ENCODE assay signal across 8 mouse cellular contexts in genomic region chr7:133011191-133011590, GRCm38 (mm10).
A peak's percentile ranks its signal among the peaks of the same experiment; 100 is the strongest.
DNase-seq lines count a peak whose midpoint lies in the region; ATAC-seq and TF ChIP-seq lines count a peak whose summit lies in the region.

No protein-coding gene starts in this region.

- H3K4me1 ChIP-seq in embryonic facial prominence, embryonic 12.5 days = peaks cover 57% of the 10 kb centered on the region
- peaks cover 11% of the 10 kb centered on the region for H3K4me1 ChIP-seq in intestine, postnatal 0 days (replicated peaks; ENCODE audit: control insufficient read depth, insufficient read depth, low read length)
- peaks cover 19% of the 10 kb centered on the region; the same call in 1 of the 2 replicates for H3K4me1 ChIP-seq in lung, embryonic 14.5 days (ENCODE audit: insufficient read depth)

- no peak for TF ChIP-seq CTCF in intestine, postnatal 0 days (IDR thresholded peaks at IDR 0.05; ENCODE audit: low read depth)
- no peak for TF ChIP-seq CTCF in lung, embryonic 14.5 days (IDR thresholded peaks at IDR 0.05; ENCODE audit: low read depth)

- H3K9me3 ChIP-seq in embryonic facial prominence, embryonic 12.5 days = no peaks in the 10 kb centered on the region
- no peaks in the 10 kb centered on the region for H3K9me3 ChIP-seq in intestine, postnatal 0 days (ENCODE audit: control insufficient read depth)
- no peaks in the 10 kb centered on the region for H3K9me3 ChIP-seq in lung, embryonic 14.5 days (ENCODE audit: low read depth, low read length)

- H3K4me2 ChIP-seq in embryonic facial prominence, embryonic 12.5 days (replicated peaks) = 0 out of 2 replicates have a peak overlapping the region, but pooled peaks have one; percentile 11
- 0 out of 2 replicates have a peak overlapping the region, but pooled peaks have one; percentile 7 for H3K4me2 ChIP-seq in intestine, postnatal 0 days (replicated peaks; ENCODE audit: low read depth)
- H3K4me2 ChIP-seq in lung, embryonic 14.5 days = no peak overlapping the region

- H3K36me3 ChIP-seq in embryonic facial prominence, embryonic 12.5 days = peaks cover 19% of the 10 kb centered on the region
- H3K36me3 ChIP-seq in intestine, postnatal 0 days (ENCODE audit: control insufficient read depth, insufficient read depth) = peaks cover 15% of the 10 kb centered on the region; the same call in 1 of the 2 replicates
- H3K36me3 ChIP-seq in lung, embryonic 14.5 days (ENCODE audit: insufficient read depth) = peaks cover 29% of the 10 kb centered on the region

- no peak overlapping the region for H3K4me3 ChIP-seq in embryonic facial prominence, embryonic 12.5 days
- H3K4me3 ChIP-seq in intestine, postnatal 0 days (ENCODE audit: low read depth, low read length) = no peak overlapping the region
- H3K4me3 ChIP-seq in lung, embryonic 14.5 days (ENCODE audit: low read depth, low read length) = no peak overlapping the region

- no peak overlapping the region for H3K9ac ChIP-seq in embryonic facial prominence, embryonic 12.5 days
- no peak overlapping the region for H3K9ac ChIP-seq in intestine, postnatal 0 days (ENCODE audit: low read depth, low read length)
- no peak overlapping the region for H3K9ac ChIP-seq in lung, embryonic 14.5 days

- 0 out of 2 replicates have a peak, but pooled peaks have one; percentile 11 for ATAC-seq in embryonic facial prominence, embryonic 12.5 days (ENCODE audit: insufficient number of reproducible peaks, insufficient read depth, low FRiP score, low TSS enrichment)
- ATAC-seq in intestine, postnatal 0 days = peak; percentile 75
- ATAC-seq in lung, embryonic 14.5 days (ENCODE audit: insufficient read depth) = peak; percentile 35; the same call in 1 of the 2 replicates

- DNase-seq in frontal cortex, postnatal 36 days (ENCODE audit: low spot score in 2 of 2) = peak; percentile 28 to 36
- DNase-seq in frontal cortex, postnatal 25 days (ENCODE audit: low spot score in 2 of 2) = no peak
- DNase-seq in Muller cell, postnatal 12 days (ENCODE audit: inconsistent ontology term) = peak; percentile 58
- DNase-seq in lung, embryonic 14.5 days = peak; percentile 70
- no peak for DNase-seq in spleen, adult 12 weeks (ENCODE audit: low spot score)
- DNase-seq in frontal cortex, postnatal 10 days (ENCODE audit: low spot score in 2 of 2) = no peak

- no peaks in the 10 kb centered on the region for H3K27me3 ChIP-seq in embryonic facial prominence, embryonic 12.5 days
- no peaks in the 10 kb centered on the region for H3K27me3 ChIP-seq in intestine, postnatal 0 days (replicated peaks; ENCODE audit: control insufficient read depth, insufficient read depth, low read length)
- no peaks in the 10 kb centered on the region for H3K27me3 ChIP-seq in lung, embryonic 14.5 days (ENCODE audit: insufficient read depth, low read length)

- 46% methylated on average over 5 of the region's 5 CpGs for WGBS in embryonic facial prominence, embryonic 12.5 days
- WGBS in intestine, postnatal 0 days = 11% methylated on average over 5 of the region's 5 CpGs
- 21% methylated on average over 5 of the region's 5 CpGs for WGBS in lung, embryonic 14.5 days

- peak overlapping the region; percentile 60 for H3K27ac ChIP-seq in embryonic facial prominence, embryonic 12.5 days
- H3K27ac ChIP-seq in intestine, postnatal 0 days (ENCODE audit: low read depth, low read length) = peak overlapping the region; percentile 22
- peak overlapping the region; percentile 33 for H3K27ac ChIP-seq in lung, embryonic 14.5 days (ENCODE audit: low read depth)

Comparison
In these comparisons a context has a peak if more than half of its experiments do, and no peak if none do; other contexts are left out.
1. DNase-seq: peak in frontal cortex, postnatal 36 days (2 of 2), Muller cell, postnatal 12 days (single experiment) and lung, embryonic 14.5 days (single experiment); none in frontal cortex, postnatal 25 days (0 of 2), spleen, adult 12 weeks (single experiment) and frontal cortex, postnatal 10 days (0 of 2).
2. ATAC-seq: peak in every context shown above with its lines; median percentile 75 in intestine, postnatal 0 days; 35 in lung, embryonic 14.5 days; 11 in embryonic facial prominence, embryonic 12.5 days.
3. Peak in every context shown above with its lines, with median percentiles within 50 percentile points of each other: H3K27ac ChIP-seq.